Mouse (Mus musculus) mouse trophoblast stem cell (cell line): ENCODE measurements around the gene Unc45a.

Source experiments
- in situ Hi-C, 2 experiments: fragments of 300-500 bp; cut with MseI, MboI; formaldehyde crosslinking; loops; 2 replicates in 1 of 2; 3 replicates in 1 of 2; pipeline ENCODE4 v1.15.1; 2025

Gene Unc45a

GRCm38 (mm10) chr7:80284391-80284790 lies 56.4 kb downstream of the Unc45a start:
- in situ Hi-C loops: no loop called here

- in situ Hi-C loops: no loop called here
These were observed 57.4 kb downstream of the Unc45a start for GRCm38 (mm10) chr7:80283226-80283918.

- in situ Hi-C loops: no loop called here
These were observed 59.2 kb downstream of the Unc45a start for GRCm38 (mm10) chr7:80281646-80282045.

GRCm38 (mm10) chr7:80280998-80281397 lies 59.8 kb downstream of the Unc45a start:
- in situ Hi-C loops: no loop called here

GRCm38 (mm10) chr7:80280032-80280431 lies 60.8 kb downstream of the Unc45a start:
- in situ Hi-C loops: no loop called here

GRCm38 (mm10) chr7:80276374-80276773 lies 64.4 kb downstream of the Unc45a start:
- in situ Hi-C loops: no loop called here
